Mouse (Mus musculus): ENCODE data around the gene Ano7.

GRCm38 (mm10) chr1:93362661-93363060 lies 11.1 kb upstream of the Ano7 start:
- TF ChIP-seq CTCF (IDR thresholded peaks at IDR 0.05; ENCODE audit: borderline replicate concordance, control insufficient read depth, extremely low read depth, insufficient read depth, low read length, poor library complexity) (no peak), POLR2A (IDR thresholded peaks at IDR 0.05; ENCODE audit: control insufficient read depth, extremely low read depth, insufficient read depth, low read length, poor library complexity) (no peak)

Data from thymus, adult 2 months (tissue).